Mouse (Mus musculus): ENCODE results near the gene Cdkn2c. TPM values are rescaled to one million over a fixed set of nuclear protein-coding genes. Genes with fewer than 3 reads are reported as not detected.

The Cdkn2c gene
- polyA plus RNA-seq, 1 experiment from 2014 or later, result 11.6 TPM

- H3K9ac ChIP-seq, result peak overlapping the region; percentile 94; the same call in 1 of the 2 replicates
- H3K9me3 ChIP-seq (replicated peaks), result no peaks in the 10 kb centered on the region
- peak overlapping the region; percentile 72 for H3K4me3 ChIP-seq
- ATAC-seq (ENCODE audit: insufficient number of reproducible peaks, low FRiP score), result no peak
- WGBS, result 69% methylated on average over 2 of the region's 2 CpGs
- peaks cover 7% of the 10 kb centered on the region; the same call in 1 of the 2 replicates for H3K4me1 ChIP-seq (replicated peaks)
- H3K27me3 ChIP-seq (replicated peaks), result peaks cover 9% of the 10 kb centered on the region
- peak overlapping the region; percentile 96; the same call in 1 of the 2 replicates for H3K4me2 ChIP-seq
- no peaks in the 10 kb centered on the region for H3K36me3 ChIP-seq
- H3K27ac ChIP-seq (ENCODE audit: poor library complexity, severe bottlenecking), result no peak overlapping the region
Observed at GRCm38 (mm10) chr4:109667518-109667917, 529 bp upstream of the Cdkn2c start.

- peak overlapping the region; percentile 95 for H3K27ac ChIP-seq (ENCODE audit: poor library complexity, severe bottlenecking)
- peaks cover 19% of the 10 kb centered on the region for H3K27me3 ChIP-seq (replicated peaks)
- ATAC-seq (ENCODE audit: insufficient number of reproducible peaks, low FRiP score), result peak; percentile 66
- peak overlapping the region; percentile 72 for H3K4me3 ChIP-seq
- H3K9me3 ChIP-seq (replicated peaks), result no peaks in the 10 kb centered on the region
- H3K9ac ChIP-seq, result peak overlapping the region; percentile 89
- H3K4me1 ChIP-seq (replicated peaks), result peaks cover 7% of the 10 kb centered on the region; the same call in 1 of the 2 replicates
- no peaks in the 10 kb centered on the region for H3K36me3 ChIP-seq
- under 1% methylated on average over 45 of the region's 49 CpGs for WGBS
- peak overlapping the region; percentile 96 for H3K4me2 ChIP-seq
Observed at GRCm38 (mm10) chr4:109665982-109666460, 968 bp downstream of the Cdkn2c start.

- peak; percentile 72 for ATAC-seq (ENCODE audit: insufficient number of reproducible peaks, low FRiP score)
Observed at GRCm38 (mm10) chr4:109665101-109665981, 1.6 kb downstream of the Cdkn2c start.

GRCm38 (mm10) chr4:109664091-109664490 lies 2.9 kb downstream of the Cdkn2c start:
- Histone ChIP-seq H3K9ac (no peak overlapping the region), H3K27me3 (replicated peaks) (peaks cover 30% of the 10 kb centered on the region), H3K4me3 (peak overlapping the region; percentile 16), H3K9me3 (replicated peaks) (no peaks in the 10 kb centered on the region), H3K4me2 (peak overlapping the region; percentile 46), H3K36me3 (no peaks in the 10 kb centered on the region), H3K4me1 (replicated peaks) (peaks cover 7% of the 10 kb centered on the region; the same call in 1 of the 2 replicates), H3K27ac (ENCODE audit: poor library complexity, severe bottlenecking) (no peak overlapping the region)
- no peak for ATAC-seq (ENCODE audit: insufficient number of reproducible peaks, low FRiP score)
- WGBS, result 15% methylated on average over 5 of the region's 5 CpGs

More at GRCm38 (mm10) chr4:109665101-109665981, 1.6 kb downstream of the Cdkn2c start:
- Histone ChIP-seq H3K9me3 (replicated peaks) (no peaks in the 10 kb centered on the region), H3K9ac (peak overlapping the region; percentile 89), H3K27ac (ENCODE audit: poor library complexity, severe bottlenecking) (peak overlapping the region; percentile 95), H3K4me3 (peak overlapping the region; percentile 72), H3K27me3 (replicated peaks) (peaks cover 23% of the 10 kb centered on the region), H3K4me2 (peak overlapping the region; percentile 96), H3K4me1 (replicated peaks) (peaks cover 7% of the 10 kb centered on the region; the same call in 1 of the 2 replicates), H3K36me3 (no peaks in the 10 kb centered on the region)
- WGBS, result under 1% methylated on average over 49 of the region's 49 CpGs

- H3K9me3 ChIP-seq (replicated peaks), result no peaks in the 10 kb centered on the region
- peaks cover 43% of the 10 kb centered on the region for H3K27me3 ChIP-seq (replicated peaks)
- no peak for ATAC-seq (ENCODE audit: insufficient number of reproducible peaks, low FRiP score)
- no peaks in the 10 kb centered on the region for H3K36me3 ChIP-seq
- no peak overlapping the region for H3K9ac ChIP-seq
- no peak overlapping the region for H3K4me2 ChIP-seq
- H3K4me1 ChIP-seq (replicated peaks), result peaks cover 12% of the 10 kb centered on the region
- no peak overlapping the region for H3K27ac ChIP-seq (ENCODE audit: poor library complexity, severe bottlenecking)
- no peak overlapping the region for H3K4me3 ChIP-seq
- 22% methylated on average over 5 of the region's 5 CpGs for WGBS
Observed at GRCm38 (mm10) chr4:109662271-109662670, 4.7 kb downstream of the Cdkn2c start.

- H3K4me3 ChIP-seq, result no peak overlapping the region
- H3K9ac ChIP-seq, result no peak overlapping the region
- no peak overlapping the region for H3K4me2 ChIP-seq
- H3K4me1 ChIP-seq (replicated peaks), result peaks cover 19% of the 10 kb centered on the region
- 26% methylated on average over 5 of the region's 5 CpGs for WGBS
- no peaks in the 10 kb centered on the region for H3K9me3 ChIP-seq (replicated peaks)
- no peak for ATAC-seq (ENCODE audit: insufficient number of reproducible peaks, low FRiP score)
- H3K27me3 ChIP-seq (replicated peaks), result peaks cover 50% of the 10 kb centered on the region
- H3K36me3 ChIP-seq, result no peaks in the 10 kb centered on the region
- H3K27ac ChIP-seq (ENCODE audit: poor library complexity, severe bottlenecking), result no peak overlapping the region
Observed at GRCm38 (mm10) chr4:109661183-109661582, 5.8 kb downstream of the Cdkn2c start.

- H3K9me3 ChIP-seq (replicated peaks), result no peaks in the 10 kb centered on the region
- no peak overlapping the region for H3K9ac ChIP-seq
- 30% methylated on average over 3 of the region's 3 CpGs for whole genome bisulfite sequencing
- H3K27ac ChIP-seq (ENCODE audit: poor library complexity, severe bottlenecking), result no peak overlapping the region
- no peak overlapping the region for H3K4me3 ChIP-seq
- peaks cover 19% of the 10 kb centered on the region for H3K4me1 ChIP-seq (replicated peaks)
- peaks cover 51% of the 10 kb centered on the region for H3K27me3 ChIP-seq (replicated peaks)
- no peak for ATAC-seq (ENCODE audit: insufficient number of reproducible peaks, low FRiP score)
- no peaks in the 10 kb centered on the region for H3K36me3 ChIP-seq
- H3K4me2 ChIP-seq, result no peak overlapping the region
Observed at GRCm38 (mm10) chr4:109660568-109660967, 6.4 kb downstream of the Cdkn2c start.

- H3K27me3 ChIP-seq (replicated peaks), result peaks cover 55% of the 10 kb centered on the region
- 30% methylated on average over 2 of the region's 2 CpGs for WGBS
- H3K4me2 ChIP-seq, result no peak overlapping the region
- H3K27ac ChIP-seq (ENCODE audit: poor library complexity, severe bottlenecking), result no peak overlapping the region
- no peak overlapping the region for H3K4me3 ChIP-seq
- H3K9ac ChIP-seq, result no peak overlapping the region
- no peak for ATAC-seq (ENCODE audit: insufficient number of reproducible peaks, low FRiP score)
- no peaks in the 10 kb centered on the region for H3K36me3 ChIP-seq
- H3K4me1 ChIP-seq (replicated peaks), result peaks cover 15% of the 10 kb centered on the region
- no peaks in the 10 kb centered on the region for H3K9me3 ChIP-seq (replicated peaks)
Observed at GRCm38 (mm10) chr4:109659571-109659970, 7.4 kb downstream of the Cdkn2c start.

- Histone ChIP-seq H3K4me3 (no peak overlapping the region), H3K36me3 (no peaks in the 10 kb centered on the region), H3K9ac (no peak overlapping the region), H3K4me1 (replicated peaks) (peaks cover 15% of the 10 kb centered on the region), H3K27ac (ENCODE audit: poor library complexity, severe bottlenecking) (no peak overlapping the region), H3K9me3 (replicated peaks) (no peaks in the 10 kb centered on the region), H3K27me3 (replicated peaks) (peaks cover 49% of the 10 kb centered on the region), H3K4me2 (no peak overlapping the region)
- ATAC-seq (ENCODE audit: insufficient number of reproducible peaks, low FRiP score), result no peak
- WGBS, result 14% methylated on average over 8 of the region's 8 CpGs
Observed at GRCm38 (mm10) chr4:109658826-109659225, 8.2 kb downstream of the Cdkn2c start.

GRCm38 (mm10) chr4:109657851-109658500 lies 9.0 kb downstream of the Cdkn2c start:
- H3K4me1 ChIP-seq (replicated peaks), result peaks cover 15% of the 10 kb centered on the region
- H3K4me3 ChIP-seq, result peak overlapping the region; percentile 56
- H3K9me3 ChIP-seq (replicated peaks), result no peaks in the 10 kb centered on the region
- peaks cover 46% of the 10 kb centered on the region for H3K27me3 ChIP-seq (replicated peaks)
- peak overlapping the region; percentile 91 for H3K4me2 ChIP-seq
- no peak overlapping the region for H3K27ac ChIP-seq (ENCODE audit: poor library complexity, severe bottlenecking)
- WGBS, result 3% methylated on average over 20 of the region's 20 CpGs
- no peak overlapping the region for H3K9ac ChIP-seq
- no peaks in the 10 kb centered on the region for H3K36me3 ChIP-seq
- ATAC-seq (ENCODE audit: insufficient number of reproducible peaks, low FRiP score), result no peak
